Mouse (Mus musculus) MEL (cell line): ENCODE data around the gene Cfdp1.

Experiments
- CTCF ChIP-seq, 3 experiments: IDR thresholded peaks in 2 of 3; conservative IDR thresholded peaks in 1 of 3; 2 replicates each; pipeline ENCODE4 v1.5.1; 2011 to 2012; ENCODE audit warnings: low read length in 3 of 3, low read depth in 2 of 3, mild to moderate bottlenecking in 2 of 3, improper control_type of control experiment in 1 of 3, inconsistent platforms in 1 of 3, mixed read lengths in 1 of 3, moderate library complexity in 1 of 3; ENCODE audit not compliant: control insufficient read depth in 1 of 3, insufficient read depth in 1 of 3, poor library complexity in 1 of 3, severe bottlenecking in 1 of 3
- MEF2A ChIP-seq: IDR thresholded peaks from 2 replicates; pipeline ENCODE4 v1.6.1; 2014; ENCODE audit warnings: low read depth, mild to moderate bottlenecking, inconsistent platforms, low read length, improper control_type of control experiment; ENCODE audit not compliant: poor library complexity, insufficient replicate concordance, severe bottlenecking; ENCODE audit errors: extremely low read depth
- MXI1 ChIP-seq: IDR thresholded peaks from 2 replicates; pipeline ENCODE4 v1.6.1; 2011; ENCODE audit warnings: mild to moderate bottlenecking, low read depth, low read length, improper control_type of control experiment
- POLR2A ChIP-seq, 2 experiments: IDR thresholded peaks; 2 replicates each; pipeline ENCODE4 v1.6.1; 2011 to 2012; ENCODE audit warnings: low read length in 2 of 2, mild to moderate bottlenecking in 2 of 2, control low read depth in 1 of 2, improper control_type of control experiment in 1 of 2, low read depth in 1 of 2, moderate library complexity in 1 of 2; ENCODE audit not compliant: control insufficient read depth in 1 of 2, insufficient read depth in 1 of 2, poor library complexity in 1 of 2
- SIN3A ChIP-seq: IDR thresholded peaks from 2 replicates; pipeline ENCODE4 v1.6.1; 2012; ENCODE audit warnings: low read length, improper control_type of control experiment, inconsistent platforms
- USF2 ChIP-seq, 2 experiments: IDR thresholded peaks; 2 replicates each; pipeline ENCODE4 v1.6.1; 2011 to 2012; ENCODE audit warnings: improper control_type of control experiment in 2 of 2, low read length in 2 of 2, borderline replicate concordance in 1 of 2, inconsistent platforms in 1 of 2, low read depth in 1 of 2, mild to moderate bottlenecking in 1 of 2; ENCODE audit not compliant: insufficient read depth in 1 of 2
- ZMIZ1 ChIP-seq: IDR thresholded peaks from 2 replicates; pipeline ENCODE4 v1.6.1; 2012; ENCODE audit warnings: low read depth, mild to moderate bottlenecking, inconsistent platforms, low read length, improper control_type of control experiment, moderate library complexity
- ZNF384 ChIP-seq: IDR thresholded peaks from 2 replicates; pipeline ENCODE4 v1.6.1; 2012; ENCODE audit warnings: low read depth, mild to moderate bottlenecking, inconsistent platforms, low read length, improper control_type of control experiment

GRCm38 (mm10) chr8:111789639-111790038, 64.5 kb downstream of the Cfdp1 start:
- TF ChIP-seq MEF2A: no peak
- no peak for TF ChIP-seq CTCF (IDR thresholded peaks at IDR 0.05 in 2 of 3, conservative IDR thresholded peaks at IDR 0.05 in 1 of 3; ENCODE audit: control insufficient read depth in 1 of 3, insufficient read depth in 1 of 3, low read depth in 2 of 3, low read length in 3 of 3, poor library complexity in 1 of 3, severe bottlenecking in 1 of 3)
- no peak for TF ChIP-seq ZNF384
- TF ChIP-seq USF2 (IDR thresholded peaks at IDR 0.05; ENCODE audit: borderline replicate concordance in 1 of 2, insufficient read depth in 1 of 2, low read depth in 1 of 2, low read length in 2 of 2): no peak
- TF ChIP-seq MXI1: no peak
- no peak for TF ChIP-seq SIN3A
- TF ChIP-seq POLR2A (IDR thresholded peaks at IDR 0.05; ENCODE audit: control insufficient read depth in 1 of 2, insufficient read depth in 1 of 2, low read depth in 1 of 2, low read length in 2 of 2, poor library complexity in 1 of 2): no peak
- no peak for TF ChIP-seq ZMIZ1
